Mouse (Mus musculus): ENCODE measurements around the gene Pfdn6. TPM values are rescaled to one million over a fixed set of nuclear protein-coding genes. Genes with fewer than 3 reads are reported as not detected.
A peak's percentile ranks its signal among the peaks of the same experiment; 100 is the strongest.

The Pfdn6 gene
- polyA plus RNA-seq, 1 experiment from 2014 or later = 178 TPM

DNA sequence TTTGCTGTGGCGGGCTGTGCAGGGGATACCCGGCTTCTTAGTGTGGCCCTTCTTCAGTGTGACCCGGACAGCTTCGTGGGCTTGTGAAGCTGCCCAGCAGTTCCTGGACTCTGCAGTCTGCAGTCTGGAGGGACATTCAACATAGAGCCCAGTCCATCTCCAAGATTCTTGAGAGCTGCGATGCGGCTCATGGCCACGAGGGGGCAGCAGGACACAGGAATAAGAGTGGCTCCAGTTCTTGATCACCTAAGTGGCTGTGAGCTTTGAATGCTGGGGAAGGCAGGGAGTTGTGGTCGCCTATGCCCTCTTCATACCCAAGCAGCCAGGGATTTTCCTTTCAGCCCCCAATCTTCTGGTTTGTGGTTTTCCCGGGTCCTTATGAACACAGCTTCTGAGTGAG, 28.3 kb upstream of the Pfdn6 start:
- H3K4me3 ChIP-seq = no peak overlapping the region
- peak; percentile 87 for ATAC-seq (ENCODE audit: low read depth)
- H3K4me2 ChIP-seq = no peak overlapping the region
- H3K27me3 ChIP-seq = peaks cover 10% of the 10 kb centered on the region
- no peak overlapping the region for H3K27ac ChIP-seq (replicated peaks)
- H3K36me3 ChIP-seq = peaks cover 29% of the 10 kb centered on the region
- H3K4me1 ChIP-seq (replicated peaks) = no peaks in the 10 kb centered on the region
- no peaks in the 10 kb centered on the region for H3K9me3 ChIP-seq
- 2% methylated on average over 9 of the region's 9 CpGs for WGBS
- no peak overlapping the region for H3K9ac ChIP-seq

DNA sequence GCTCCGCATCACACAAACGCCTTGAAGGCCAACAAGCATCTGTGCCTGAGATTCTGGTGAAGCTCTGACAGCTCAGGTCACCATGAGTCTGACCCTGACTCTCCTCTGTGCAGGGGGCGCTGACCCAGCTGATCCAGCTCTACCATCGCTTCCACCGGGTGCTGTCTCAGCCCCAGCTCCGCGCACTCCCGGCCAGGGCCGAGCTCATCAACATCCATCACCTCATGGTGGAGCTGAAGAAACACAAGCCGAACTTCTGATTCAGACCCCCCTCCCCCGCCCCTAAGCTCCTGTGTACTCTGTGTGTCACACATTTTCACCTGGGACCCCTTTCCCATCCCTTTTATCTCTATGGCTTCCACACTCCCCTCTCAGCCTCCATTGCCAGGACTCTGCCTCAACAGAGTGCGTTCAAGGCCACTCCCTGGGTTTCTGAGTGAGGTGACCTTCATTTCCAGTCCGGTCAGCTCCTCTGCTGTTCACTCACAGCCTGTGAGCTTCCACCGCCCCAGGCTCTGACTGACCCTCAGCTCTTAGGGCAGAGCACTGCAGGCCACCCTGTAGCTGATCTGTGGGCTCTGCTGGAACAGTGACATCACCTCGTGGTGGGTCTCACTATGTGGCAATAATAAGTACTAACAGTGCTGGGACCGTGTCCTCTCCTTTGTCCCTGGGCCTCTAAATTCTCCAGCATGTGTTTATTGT, 25.9 kb upstream of the Pfdn6 start:
- H3K4me2 ChIP-seq = no peak overlapping the region
- no peak overlapping the region for H3K27ac ChIP-seq (replicated peaks)
- H3K27me3 ChIP-seq = no peaks in the 10 kb centered on the region
- no peaks in the 10 kb centered on the region for H3K4me1 ChIP-seq (replicated peaks)
- no peak overlapping the region for H3K9ac ChIP-seq
- H3K36me3 ChIP-seq = peaks cover 54% of the 10 kb centered on the region
- H3K9me3 ChIP-seq = no peaks in the 10 kb centered on the region
- no peak for ATAC-seq (ENCODE audit: low read depth)
- 91% methylated on average over 16 of the region's 16 CpGs for WGBS
- no peak overlapping the region for H3K4me3 ChIP-seq

DNA sequence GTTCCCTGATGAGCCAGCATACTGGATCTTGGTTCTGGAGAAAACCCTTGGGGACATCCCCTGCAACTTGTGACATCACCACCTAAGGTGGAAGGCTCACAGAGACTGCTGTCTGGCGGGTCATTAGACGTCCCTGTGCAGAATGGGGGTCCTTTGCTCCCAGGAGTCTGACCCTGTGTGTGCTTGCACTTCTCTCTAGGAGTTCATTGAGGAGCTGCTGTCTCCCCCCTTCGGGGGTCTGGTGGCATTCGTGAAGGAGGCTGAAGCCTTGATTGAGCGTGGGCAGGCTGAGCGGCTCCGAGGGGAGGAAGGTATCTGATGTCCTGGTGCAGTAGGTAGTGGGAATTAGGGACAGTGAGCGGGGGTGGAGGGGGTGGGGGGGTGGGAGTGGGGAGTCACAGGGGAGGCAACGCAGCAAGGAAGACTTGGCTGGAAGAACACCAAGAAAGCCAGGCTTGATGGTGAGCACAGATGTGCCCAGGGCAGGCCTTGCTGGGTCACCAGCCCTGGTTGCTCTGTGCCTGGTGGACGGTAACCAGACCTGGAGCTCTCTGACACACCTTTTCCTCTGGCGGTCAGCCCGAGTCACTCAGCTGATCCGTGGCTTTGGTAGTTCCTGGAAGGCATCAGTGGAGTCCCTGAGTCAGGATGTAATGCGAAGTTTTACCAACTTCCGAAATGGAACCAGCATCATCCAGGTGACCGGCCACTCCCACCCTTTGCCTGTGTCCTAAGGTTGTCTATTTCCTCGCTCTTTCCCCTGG, 25.1 kb upstream of the Pfdn6 start:
- no peak overlapping the region for H3K4me3 ChIP-seq
- no peak overlapping the region for H3K27ac ChIP-seq (replicated peaks)
- no peak for ATAC-seq (ENCODE audit: low read depth)
- H3K9ac ChIP-seq = no peak overlapping the region
- H3K36me3 ChIP-seq = peaks cover 61% of the 10 kb centered on the region
- no peaks in the 10 kb centered on the region for H3K9me3 ChIP-seq
- H3K4me2 ChIP-seq = no peak overlapping the region
- H3K4me1 ChIP-seq (replicated peaks) = no peaks in the 10 kb centered on the region
- H3K27me3 ChIP-seq = no peaks in the 10 kb centered on the region
- WGBS = 90% methylated on average over 14 of the region's 17 CpGs

- no peak overlapping the region for H3K27ac ChIP-seq (replicated peaks)
- H3K4me3 ChIP-seq = no peak overlapping the region
- no peak for ATAC-seq (ENCODE audit: low read depth)
- H3K27me3 ChIP-seq = no peaks in the 10 kb centered on the region
- H3K36me3 ChIP-seq = peaks cover 84% of the 10 kb centered on the region
- WGBS = 91% methylated on average over 7 of the region's 7 CpGs
- no peak overlapping the region for H3K4me2 ChIP-seq
- 0 out of 2 replicates have a peak, but pooled peaks cover 3% of the 10 kb centered on the region for H3K4me1 ChIP-seq (replicated peaks)
- H3K9ac ChIP-seq = 0 out of 2 replicates have a peak overlapping the region, but pooled peaks have one; percentile 17
- no peaks in the 10 kb centered on the region for H3K9me3 ChIP-seq
These were observed 22.7 kb upstream of the Pfdn6 start for GRCm38 (mm10) chr17:33962876-33963275.

DNA sequence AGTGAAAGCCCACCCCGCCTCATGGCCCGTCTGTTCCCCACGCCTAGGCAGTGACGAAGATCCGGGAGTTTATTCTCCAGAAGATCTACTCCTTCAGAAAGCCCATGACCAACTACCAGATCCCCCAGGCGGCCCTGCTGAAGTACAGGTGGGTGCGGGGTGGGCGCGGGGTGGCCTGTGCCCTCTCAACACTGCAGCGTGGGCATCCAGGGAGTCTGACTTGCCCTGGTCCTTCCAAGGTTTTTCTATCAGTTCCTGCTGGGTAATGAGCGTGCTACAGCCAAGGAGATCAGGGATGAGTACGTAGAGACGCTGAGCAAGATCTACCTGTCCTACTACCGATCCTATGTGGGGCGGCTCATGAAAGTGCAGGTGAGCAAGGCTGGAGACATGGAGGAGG, 19.8 kb upstream of the Pfdn6 start:
- H3K4me1 ChIP-seq (replicated peaks) = peaks cover 20% of the 10 kb centered on the region
- no peak overlapping the region for H3K4me2 ChIP-seq
- no peak overlapping the region for H3K9ac ChIP-seq
- no peaks in the 10 kb centered on the region for H3K27me3 ChIP-seq
- no peaks in the 10 kb centered on the region for H3K9me3 ChIP-seq
- 93% methylated on average over 15 of the region's 15 CpGs for WGBS
- peaks cover 67% of the 10 kb centered on the region for H3K36me3 ChIP-seq
- no peak overlapping the region for H3K4me3 ChIP-seq
- no peak for ATAC-seq (ENCODE audit: low read depth)
- H3K27ac ChIP-seq (replicated peaks) = no peak overlapping the region

DNA sequence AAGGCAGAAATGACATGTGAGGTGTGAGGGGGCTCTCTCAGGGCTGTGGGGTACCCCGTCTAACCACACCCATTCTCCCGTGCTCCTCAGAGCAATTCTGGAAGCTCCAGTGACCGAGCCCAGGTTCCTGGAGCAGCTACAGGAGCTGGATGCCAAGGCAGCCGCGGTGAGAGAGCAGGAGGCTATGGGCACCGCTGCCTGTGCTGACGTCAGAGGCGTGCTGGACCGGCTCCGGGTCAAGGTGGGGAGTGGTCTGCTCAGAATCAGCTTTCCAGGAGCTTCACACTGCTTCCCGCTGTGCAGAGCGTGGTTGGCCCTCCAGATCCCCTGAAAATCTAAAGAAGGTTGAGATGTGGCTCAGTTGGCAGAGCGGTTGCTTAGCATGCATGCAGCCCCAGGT, 19.0 kb upstream of the Pfdn6 start:
- WGBS = 96% methylated on average over 13 of the region's 13 CpGs
- Histone ChIP-seq H3K9me3 (no peaks in the 10 kb centered on the region), H3K27ac (replicated peaks) (no peak overlapping the region), H3K4me1 (replicated peaks) (peaks cover 27% of the 10 kb centered on the region), H3K4me3 (no peak overlapping the region), H3K4me2 (no peak overlapping the region), H3K36me3 (peaks cover 68% of the 10 kb centered on the region), H3K27me3 (no peaks in the 10 kb centered on the region), H3K9ac (no peak overlapping the region)
- ATAC-seq (ENCODE audit: low read depth) = no peak

DNA sequence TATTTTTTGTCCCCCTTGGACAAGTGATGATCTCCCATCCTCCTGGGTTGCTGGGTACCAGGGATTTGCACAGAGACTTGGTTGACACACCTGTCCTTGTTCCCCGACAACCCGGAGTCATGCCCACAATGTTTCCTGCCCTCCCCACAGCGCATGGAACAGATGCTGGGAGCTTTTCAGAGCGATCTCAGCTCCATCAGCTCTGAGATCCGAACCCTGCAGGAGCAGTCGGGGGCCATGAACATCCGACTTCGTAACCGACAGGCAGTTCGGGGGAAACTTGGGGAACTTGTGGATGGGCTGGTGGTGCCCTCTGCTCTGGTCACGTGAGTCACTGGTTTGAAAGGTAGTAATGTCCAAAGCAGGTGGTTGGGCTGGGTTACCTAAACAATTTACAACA, 18.3 kb upstream of the Pfdn6 start:
- H3K9ac ChIP-seq = no peak overlapping the region
- ATAC-seq (ENCODE audit: low read depth) = no peak
- no peak overlapping the region for H3K4me2 ChIP-seq
- H3K27me3 ChIP-seq = no peaks in the 10 kb centered on the region
- no peak overlapping the region for H3K27ac ChIP-seq (replicated peaks)
- 95% methylated on average over 11 of the region's 11 CpGs for WGBS
- H3K4me3 ChIP-seq = no peak overlapping the region
- peaks cover 67% of the 10 kb centered on the region for H3K36me3 ChIP-seq
- H3K9me3 ChIP-seq = no peaks in the 10 kb centered on the region
- peaks cover 34% of the 10 kb centered on the region for H3K4me1 ChIP-seq (replicated peaks)

GRCm38 (mm10) chr17:33957493-33957892, 17.4 kb upstream of the Pfdn6 start:
- H3K9me3 ChIP-seq = no peaks in the 10 kb centered on the region
- H3K27ac ChIP-seq (replicated peaks) = no peak overlapping the region
- no peak for ATAC-seq (ENCODE audit: low read depth)
- H3K9ac ChIP-seq = no peak overlapping the region
- H3K27me3 ChIP-seq = no peaks in the 10 kb centered on the region
- no peak overlapping the region for H3K4me2 ChIP-seq
- WGBS = 89% methylated on average over 6 of the region's 6 CpGs
- no peak overlapping the region for H3K4me3 ChIP-seq
- peaks cover 67% of the 10 kb centered on the region for H3K36me3 ChIP-seq
- H3K4me1 ChIP-seq (replicated peaks) = peaks cover 44% of the 10 kb centered on the region

DNA sequence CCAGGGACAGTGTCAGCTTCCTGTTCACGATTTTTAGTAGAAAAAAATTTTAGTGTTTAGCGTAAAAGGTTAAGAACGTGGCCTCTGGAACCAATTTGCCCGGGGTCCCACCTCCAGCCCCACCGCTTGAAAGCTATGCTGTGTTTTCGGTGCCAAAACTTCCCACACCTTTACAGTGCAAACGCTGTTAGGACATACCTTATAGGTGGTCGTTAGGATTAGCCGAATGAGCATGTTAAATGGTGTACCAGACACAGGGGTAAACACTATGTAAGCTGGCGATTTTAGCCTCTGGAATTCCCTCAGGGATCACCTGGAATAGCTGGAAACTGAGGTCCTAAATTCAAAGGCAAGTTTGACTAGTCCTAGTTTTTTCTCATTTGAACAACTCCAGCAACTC, 16.2 kb upstream of the Pfdn6 start:
- Histone ChIP-seq H3K27me3 (no peaks in the 10 kb centered on the region), H3K9me3 (no peaks in the 10 kb centered on the region), H3K36me3 (peaks cover 65% of the 10 kb centered on the region), H3K27ac (replicated peaks) (peak overlapping the region; percentile 93), H3K4me1 (replicated peaks) (peaks cover 55% of the 10 kb centered on the region), H3K4me2 (peak overlapping the region; percentile 83), H3K9ac (peak overlapping the region; percentile 87), H3K4me3 (peak overlapping the region; percentile 96)
- no peak for ATAC-seq (ENCODE audit: low read depth)
- WGBS = 13% methylated on average over 10 of the region's 10 CpGs

DNA sequence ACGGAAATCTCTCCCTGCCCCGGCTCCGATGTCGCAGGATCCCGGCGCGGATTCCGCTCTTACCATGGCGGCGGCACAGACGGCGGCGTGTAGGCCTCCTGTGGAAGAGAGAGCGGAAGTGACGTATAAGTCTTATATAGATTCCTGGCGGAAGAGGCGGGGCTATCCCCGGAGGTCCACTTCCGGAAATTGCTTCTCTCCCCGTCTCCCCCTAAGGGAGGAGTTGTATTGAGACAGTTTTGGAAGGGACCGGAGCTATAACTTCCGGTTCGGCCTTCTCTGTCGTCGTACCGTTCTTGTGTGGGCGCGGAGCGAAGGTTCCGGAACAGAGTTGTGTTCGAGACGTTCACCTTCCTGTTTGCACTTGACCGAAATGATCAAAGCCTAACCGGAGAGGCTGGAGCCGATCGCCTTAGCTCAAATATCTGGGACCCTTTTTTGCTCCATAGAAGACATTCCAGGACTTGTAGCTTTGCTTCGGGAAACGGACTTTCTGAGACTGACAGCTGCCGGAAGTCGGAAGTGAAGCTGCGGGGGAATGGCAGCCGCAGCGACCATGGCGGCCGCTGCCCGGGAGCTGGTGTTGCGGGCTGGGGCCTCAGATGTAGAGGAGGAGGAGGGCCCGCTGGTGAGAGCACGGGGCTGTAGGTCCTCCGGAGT, 15.5 kb upstream of the Pfdn6 start, which contains the start of the genes Vps52 and Rps18:
Vps52 (plus strand) TSS at position 258 of the 660 bp plus-strand sequence.
Rps18 (minus strand) TSS at position 447 of the 660 bp plus-strand sequence.
- H3K36me3 ChIP-seq = peaks cover 59% of the 10 kb centered on the region
- peak within 1 kb of the TSS; percentile 96 for H3K4me3 ChIP-seq
- peaks cover 62% of the 10 kb centered on the region for H3K4me1 ChIP-seq (replicated peaks)
- peak within 1 kb of the TSS; percentile 93 for H3K27ac ChIP-seq (replicated peaks)
- peak within 1 kb of the TSS; percentile 99 for H3K9ac ChIP-seq
- ATAC-seq (ENCODE audit: low read depth) = peak; percentile 87
- H3K4me2 ChIP-seq = peak within 1 kb of the TSS; percentile 97
- WGBS = under 1% methylated on average over 50 of the region's 50 CpGs
- H3K27me3 ChIP-seq = no peaks in the 10 kb centered on the region
- H3K9me3 ChIP-seq = no peaks in the 10 kb centered on the region

DNA sequence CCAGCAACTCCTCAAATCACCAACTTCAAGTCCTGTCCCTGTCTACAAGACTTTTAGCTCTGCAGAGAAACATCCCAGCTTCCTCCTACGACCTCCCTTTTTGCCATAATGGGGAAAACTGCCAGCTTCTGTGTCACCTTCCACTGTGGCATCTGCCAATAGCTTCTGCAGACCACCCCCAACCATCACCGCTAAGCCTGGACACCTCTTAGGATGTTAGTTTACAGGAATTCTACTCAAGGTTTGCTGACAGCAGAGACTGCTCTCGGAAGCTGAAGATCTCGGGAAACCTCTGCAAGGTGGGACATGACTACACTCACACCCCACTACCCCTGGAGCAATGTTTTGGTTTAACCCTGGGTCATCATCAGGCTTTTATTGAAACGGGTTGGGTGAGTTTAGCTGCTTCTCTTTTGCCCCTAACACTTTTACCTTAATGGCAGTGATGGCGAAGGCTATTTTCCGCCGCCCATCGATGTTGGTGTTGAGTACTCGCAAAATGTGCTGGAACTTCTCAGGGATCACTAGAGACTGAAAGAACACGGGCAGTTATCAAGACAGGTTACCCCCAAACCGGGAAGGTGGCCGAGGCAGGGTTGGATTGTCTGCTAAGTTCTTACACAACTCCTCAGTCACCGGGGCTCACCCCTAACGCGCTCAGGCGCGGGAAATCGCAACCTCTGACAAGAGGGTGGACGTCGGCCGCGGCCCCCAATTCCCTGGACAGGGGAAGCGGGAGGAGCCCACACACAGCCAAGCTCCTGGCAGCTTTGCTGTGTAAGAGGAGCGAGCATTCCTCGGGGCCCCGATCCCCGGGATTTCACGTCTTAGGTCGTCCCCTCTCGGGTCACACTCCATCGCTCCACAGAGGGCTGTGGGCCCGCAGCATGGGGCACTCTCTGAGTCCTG, 14.8 kb upstream of the Pfdn6 start:
- Histone ChIP-seq H3K36me3 (peaks cover 56% of the 10 kb centered on the region), H3K27me3 (no peaks in the 10 kb centered on the region), H3K27ac (replicated peaks) (peak overlapping the region; percentile 92), H3K4me3 (peak overlapping the region; percentile 96), H3K9me3 (no peaks in the 10 kb centered on the region), H3K4me2 (peak overlapping the region; percentile 97), H3K9ac (peak overlapping the region; percentile 99), H3K4me1 (replicated peaks) (peaks cover 70% of the 10 kb centered on the region)
- no peak; the same call in 1 of the 2 replicates for ATAC-seq (ENCODE audit: low read depth)
- WGBS = under 1% methylated on average over 33 of the region's 33 CpGs
